Mouse (Mus musculus) limb, embryonic 14.5 days (tissue): Measurements from ENCODE around the gene S100a11. TPM values are rescaled to one million over a fixed set of nuclear protein-coding genes. Genes with fewer than 3 reads are reported as not detected.

Source experiments
- ATAC-seq: fragments of 200-750 bp; cut with Nextera tagmentation; 2 replicates; pipeline ENCODE4 v1.8.0; 2017; ENCODE audit warnings: low read depth, moderate number of reproducible peaks, moderate TSS enrichment; ENCODE audit not compliant: low FRiP score
- DNase-seq: peaks from one replicate; pipeline ENCODE4 v3.0.0-alpha.2; 2015; ENCODE audit warnings: low spot score
- H3K27ac ChIP-seq: fragments of 300-500 bp; sonication (generic); replicated peaks from 2 replicates; pipeline ENCODE4 v1.5.1; 2014; ENCODE audit warnings: low read depth, mild to moderate bottlenecking, low read length, moderate library complexity, mixed read lengths
- H3K27me3 ChIP-seq: fragments of 300-500 bp; sonication (generic); 2 replicates; pipeline ENCODE4 v1.6.1; 2014; ENCODE audit warnings: low read length, mixed read lengths; ENCODE audit not compliant: control insufficient read depth, insufficient read depth
- H3K36me3 ChIP-seq: fragments of 300-500 bp; sonication (generic); 2 replicates; pipeline ENCODE4 v1.6.1; 2014; ENCODE audit warnings: mild to moderate bottlenecking, low read length, moderate library complexity, mixed read lengths; ENCODE audit not compliant: control insufficient read depth, insufficient read depth
- H3K4me1 ChIP-seq: fragments of 300-500 bp; sonication (generic); 2 replicates; pipeline ENCODE4 v1.6.1; 2014; ENCODE audit warnings: antibody characterized with exemption, low read length, mixed read lengths; ENCODE audit not compliant: control insufficient read depth, insufficient read depth
- H3K4me2 ChIP-seq: fragments of 300-500 bp; sonication (generic); replicated peaks from 2 replicates; pipeline ENCODE4 v1.6.1; 2014; ENCODE audit warnings: low read depth, mild to moderate bottlenecking, low read length, moderate library complexity; ENCODE audit not compliant: severe bottlenecking
- H3K4me3 ChIP-seq: fragments of 300-500 bp; sonication (generic); replicated peaks from 2 replicates; pipeline ENCODE4 v1.5.1; 2014; ENCODE audit warnings: low read length
- H3K9ac ChIP-seq: fragments of 300-500 bp; sonication (generic); 2 replicates; pipeline ENCODE4 v1.6.1; 2014; ENCODE audit warnings: mild to moderate bottlenecking, low read depth, low read length, moderate library complexity; ENCODE audit not compliant: severe bottlenecking
- H3K9me3 ChIP-seq: fragments of 300-500 bp; sonication (generic); 2 replicates; pipeline ENCODE4 v1.6.1; 2016; ENCODE audit warnings: low read length; ENCODE audit not compliant: control insufficient read depth
- POLR2A ChIP-seq: fragments of 200-500 bp; IDR thresholded peaks from 2 replicates; pipeline ENCODE4 v1.8.0; 2012; ENCODE audit warnings: inconsistent platforms, mild to moderate bottlenecking, moderate library complexity, borderline replicate concordance; ENCODE audit not compliant: insufficient read depth, insufficient read length; ENCODE audit errors: extremely low read depth
- WGBS: fragments of 180-500 bp; shearing (Covaris S2); extraction: QIAGEN DNeasy Blood & Tissue Kit; methylation state at CpG from one replicate; pipeline ENCODE4 v1.1.7; 2014; 5-methylcytosine and 5-hydroxymethylcytosine counted together
- polyA plus RNA-seq, 2 experiments: library from polyadenylated mRNA; depleted of rRNA in 1 of 2; stranded (reverse) in 1 of 2; unstranded in 1 of 2; fragments of >200 nt; fragmentation: Nextera tagmentation in 1 of 2; extraction: Ambion mirVana in 1 of 2; gene quantifications; 2 replicates each; pipeline versions ENCODE4 v1.2.1 to v1.2.3; 2012 to 2014

The S100a11 gene
- polyA plus RNA-seq, 2 experiments, result 638 to 1,916 TPM

GRCm38 (mm10) chr3:93562372-93562771 is 42.1 kb downstream of the S100a11 start:
- no peak for TF ChIP-seq POLR2A
- Histone ChIP-seq H3K4me2 (no peak overlapping the region), H3K4me1 (peaks cover 10% of the 10 kb centered on the region), H3K9ac (no peak overlapping the region), H3K27ac (no peak overlapping the region), H3K9me3 (no peaks in the 10 kb centered on the region), H3K27me3 (no peaks in the 10 kb centered on the region), H3K36me3 (peaks cover 51% of the 10 kb centered on the region), H3K4me3 (no peak overlapping the region)
- ATAC-seq (no peak), DNase-seq (no peak)
- 92% methylated on average over 2 of the region's 2 CpGs for WGBS

GRCm38 (mm10) chr3:93563216-93563615 is 42.9 kb downstream of the S100a11 start:
- no peak for DNase-seq
- no peak for ATAC-seq
- Histone ChIP-seq H3K27me3 (no peaks in the 10 kb centered on the region), H3K27ac (no peak overlapping the region), H3K9me3 (no peaks in the 10 kb centered on the region), H3K4me1 (peaks cover 11% of the 10 kb centered on the region), H3K4me2 (no peak overlapping the region), H3K9ac (no peak overlapping the region), H3K36me3 (peaks cover 51% of the 10 kb centered on the region), H3K4me3 (no peak overlapping the region)
- TF ChIP-seq POLR2A, result no peak
- 95% methylated on average over 4 of the region's 4 CpGs for WGBS

GRCm38 (mm10) chr3:93566892-93567291 is 46.6 kb downstream of the S100a11 start:
- Histone ChIP-seq H3K27ac (no peak overlapping the region), H3K27me3 (no peaks in the 10 kb centered on the region), H3K9ac (no peak overlapping the region), H3K4me1 (peaks cover 13% of the 10 kb centered on the region), H3K9me3 (no peaks in the 10 kb centered on the region), H3K36me3 (peaks cover 35% of the 10 kb centered on the region), H3K4me3 (no peak overlapping the region), H3K4me2 (no peak overlapping the region)
- no peak for TF ChIP-seq POLR2A
- no peak for DNase-seq
- 65% methylated on average over 3 of the region's 3 CpGs for WGBS
- ATAC-seq, result no peak

GRCm38 (mm10) chr3:93567721-93568120 is 47.4 kb downstream of the S100a11 start:
- Histone ChIP-seq H3K4me2 (peak overlapping the region; percentile 29; the same call in 1 of the 2 replicates), H3K27me3 (no peaks in the 10 kb centered on the region), H3K9me3 (no peaks in the 10 kb centered on the region), H3K9ac (no peak overlapping the region), H3K27ac (peak overlapping the region; percentile 76; the same call in 1 of the 2 replicates), H3K36me3 (peaks cover 26% of the 10 kb centered on the region), H3K4me1 (peaks cover 13% of the 10 kb centered on the region), H3K4me3 (no peak overlapping the region)
- DNase-seq, result no peak
- WGBS, result 85% methylated on average over 6 of the region's 6 CpGs
- no peak for ATAC-seq
- no peak for TF ChIP-seq POLR2A

- Histone ChIP-seq H3K9me3 (no peaks in the 10 kb centered on the region), H3K4me2 (peak overlapping the region; percentile 29; the same call in 1 of the 2 replicates), H3K4me1 (peaks cover 13% of the 10 kb centered on the region), H3K36me3 (peaks cover 18% of the 10 kb centered on the region), H3K27ac (peak overlapping the region; percentile 76), H3K4me3 (no peak overlapping the region), H3K27me3 (no peaks in the 10 kb centered on the region), H3K9ac (no peak overlapping the region)
- WGBS, result 23% methylated on average over 7 of the region's 7 CpGs
- TF ChIP-seq POLR2A, result no peak
- ATAC-seq (peak; percentile 92), DNase-seq (peak; percentile 97)
Observed at GRCm38 (mm10) chr3:93568428-93569040, 48.2 kb downstream of the S100a11 start.
